Mouse (Mus musculus) liver, postnatal 0 days (tissue): ENCODE measurements around the gene Sh3glb1. TPM values are rescaled to one million over a fixed set of nuclear protein-coding genes. Genes with fewer than 3 reads are reported as not detected.
A peak's percentile ranks its signal among the peaks of the same experiment; 100 is the strongest.

Source experiments
- ATAC-seq: fragments of 200-750 bp; cut with Nextera tagmentation; 2 replicates; pipeline ENCODE4 v1.8.0; 2017; ENCODE audit warnings: mild to moderate bottlenecking, moderate library complexity
- DNase-seq: peaks from one replicate; pipeline ENCODE4 v3.0.0-alpha.2; 2016
- H3K27ac ChIP-seq: fragments of 300-500 bp; sonication (generic); 2 replicates; pipeline ENCODE4 v1.5.1; 2014; ENCODE audit warnings: antibody characterized with exemption, moderate library complexity, mild to moderate bottlenecking, low read depth
- H3K27me3 ChIP-seq: fragments of 300-500 bp; sonication (generic); 2 replicates; pipeline ENCODE4 v1.6.1; 2014; ENCODE audit warnings: low read length, control low read depth, mixed read lengths; ENCODE audit not compliant: insufficient read depth
- H3K36me3 ChIP-seq: fragments of 300-500 bp; sonication (generic); replicated peaks from 2 replicates; pipeline ENCODE4 v1.6.1; 2014; ENCODE audit warnings: mild to moderate bottlenecking, control low read depth, low read length, moderate library complexity, mixed read lengths; ENCODE audit not compliant: insufficient read depth
- H3K4me1 ChIP-seq: fragments of 300-500 bp; sonication (generic); 2 replicates; pipeline ENCODE4 v1.6.1; 2014; ENCODE audit warnings: antibody characterized with exemption, mild to moderate bottlenecking, control low read depth; ENCODE audit not compliant: insufficient read depth
- H3K4me2 ChIP-seq: fragments of 300-500 bp; sonication (generic); 2 replicates; pipeline ENCODE4 v1.6.1; 2014; ENCODE audit warnings: low read depth, mild to moderate bottlenecking, low read length, moderate library complexity, mixed read lengths
- H3K4me3 ChIP-seq: fragments of 300-500 bp; sonication (generic); 2 replicates; pipeline ENCODE4 v1.5.1; 2014; ENCODE audit warnings: low read depth, low read length
- H3K9ac ChIP-seq: fragments of 300-500 bp; sonication (generic); replicated peaks from 2 replicates; pipeline ENCODE4 v1.6.1; 2014; ENCODE audit warnings: mild to moderate bottlenecking, moderate library complexity
- H3K9me3 ChIP-seq: fragments of 300-500 bp; sonication (generic); 2 replicates; pipeline ENCODE4 v1.6.1; 2016; ENCODE audit warnings: mild to moderate bottlenecking, control low read depth, low read length, mixed read lengths
- CTCF ChIP-seq: sonication (generic); IDR thresholded peaks from 2 replicates; pipeline ENCODE4 v1.5.1; 2016; ENCODE audit warnings: antibody characterized with exemption, low read depth
- EP300 ChIP-seq: IDR thresholded peaks from 2 replicates; pipeline ENCODE4 v1.6.1; 2016; ENCODE audit warnings: antibody characterized with exemption, low read depth, mild to moderate bottlenecking
- WGBS: fragments of 180-500 bp; shearing (Covaris S2); extraction: QIAGEN DNeasy Blood & Tissue Kit; methylation state at CpG from one replicate; pipeline ENCODE4 v1.1.7; 2014; ENCODE audit not compliant: insufficient replicate concordance; 5-methylcytosine and 5-hydroxymethylcytosine counted together
- polyA plus RNA-seq: library from polyadenylated mRNA; unstranded; fragments of >200 nt; fragmentation: Nextera tagmentation; extraction: Ambion mirVana; gene quantifications from 2 replicates; pipeline ENCODE4 v1.2.1, GENCODE M21; 2015

Sh3glb1 gene
- polyA plus RNA-seq, 1 experiment from 2014 or later, result 84.8 TPM

GRCm38 (mm10) chr3:144663415-144664093 is 56.6 kb downstream of the Sh3glb1 start:
- TF ChIP-seq EP300 (peak; percentile 62; the same call in 1 of the 2 replicates), CTCF (no peak)
- no peak overlapping the region for H3K27ac ChIP-seq
- H3K36me3 ChIP-seq, result no peaks in the 10 kb centered on the region
- no peaks in the 10 kb centered on the region for H3K9me3 ChIP-seq
- 77% methylated on average over 7 of the region's 7 CpGs for WGBS
- H3K4me1 ChIP-seq, result peaks cover 30% of the 10 kb centered on the region
- DNase-seq, result no peak
- no peak overlapping the region for H3K4me3 ChIP-seq
- H3K9ac ChIP-seq, result no peak overlapping the region
- no peak for ATAC-seq
- H3K27me3 ChIP-seq, result no peaks in the 10 kb centered on the region
- H3K4me2 ChIP-seq, result no peak overlapping the region

GRCm38 (mm10) chr3:144662215-144662852 is 57.8 kb downstream of the Sh3glb1 start:
- TF ChIP-seq EP300, result no peak
- TF ChIP-seq CTCF, result no peak
- WGBS, result 46% methylated on average over 8 of the region's 8 CpGs
- Histone ChIP-seq H3K36me3 (no peaks in the 10 kb centered on the region), H3K4me2 (peak overlapping the region; percentile 7; the same call in 1 of the 2 replicates), H3K9me3 (no peaks in the 10 kb centered on the region), H3K4me3 (no peak overlapping the region), H3K27me3 (no peaks in the 10 kb centered on the region), H3K27ac (peak overlapping the region; percentile 41; the same call in 1 of the 2 replicates), H3K4me1 (peaks cover 24% of the 10 kb centered on the region), H3K9ac (no peak overlapping the region)
- DNase-seq (no peak), ATAC-seq (no peak)

- WGBS, result 81% methylated on average over 3 of the region's 3 CpGs
- Histone ChIP-seq H3K9ac (no peak overlapping the region), H3K9me3 (no peaks in the 10 kb centered on the region), H3K4me2 (no peak overlapping the region), H3K4me3 (no peak overlapping the region), H3K27me3 (no peaks in the 10 kb centered on the region), H3K36me3 (no peaks in the 10 kb centered on the region), H3K27ac (no peak overlapping the region), H3K4me1 (peaks cover 24% of the 10 kb centered on the region)
- DNase-seq (no peak), ATAC-seq (no peak)
- no peak for TF ChIP-seq CTCF
Measured at GRCm38 (mm10) chr3:144661439-144661838, 58.7 kb downstream of the Sh3glb1 start.

GRCm38 (mm10) chr3:144644202-144644601 is 75.9 kb downstream of the Sh3glb1 start:
- ATAC-seq, result no peak
- DNase-seq, result no peak
- Histone ChIP-seq H3K9me3 (no peaks in the 10 kb centered on the region), H3K36me3 (no peaks in the 10 kb centered on the region), H3K9ac (no peak overlapping the region), H3K4me2 (no peak overlapping the region), H3K4me3 (no peak overlapping the region), H3K27ac (peak overlapping the region; percentile 81), H3K27me3 (no peaks in the 10 kb centered on the region), H3K4me1 (no peaks in the 10 kb centered on the region; the same call in 1 of the 2 replicates)
- WGBS, result 69% methylated on average over 5 of the region's 5 CpGs
- TF ChIP-seq CTCF (no peak), EP300 (no peak)

- H3K27me3 ChIP-seq, result no peaks in the 10 kb centered on the region
- no peak overlapping the region for H3K4me2 ChIP-seq
- H3K4me3 ChIP-seq, result no peak overlapping the region
- WGBS, result 15% methylated on average over 2 of the region's 2 CpGs
- peak overlapping the region; percentile 81 for H3K27ac ChIP-seq
- peak; percentile 73 for TF ChIP-seq EP300
- TF ChIP-seq CTCF, result no peak
- peak; percentile 95 for ATAC-seq
- no peaks in the 10 kb centered on the region for H3K36me3 ChIP-seq
- DNase-seq, result peak; percentile 62
- H3K9me3 ChIP-seq, result no peaks in the 10 kb centered on the region
- no peaks in the 10 kb centered on the region; the same call in 1 of the 2 replicates for H3K4me1 ChIP-seq
- no peak overlapping the region for H3K9ac ChIP-seq
Measured at GRCm38 (mm10) chr3:144643301-144643871, 76.7 kb downstream of the Sh3glb1 start.

GRCm38 (mm10) chr3:144642141-144642540 is 78.0 kb downstream of the Sh3glb1 start:
- WGBS, result 88% methylated on average over 4 of the region's 4 CpGs
- Histone ChIP-seq H3K9me3 (no peaks in the 10 kb centered on the region), H3K4me1 (no peaks in the 10 kb centered on the region; the same call in 1 of the 2 replicates), H3K4me2 (no peak overlapping the region), H3K4me3 (no peak overlapping the region), H3K27ac (no peak overlapping the region), H3K27me3 (no peaks in the 10 kb centered on the region), H3K9ac (no peak overlapping the region), H3K36me3 (no peaks in the 10 kb centered on the region)
- ATAC-seq, result no peak
- TF ChIP-seq CTCF (no peak), EP300 (no peak)
- DNase-seq, result no peak
